Mouse (Mus musculus) neutrophil, adult 5-6 weeks (primary cell): ENCODE measurements around the gene Numbl. TPM values are rescaled to one million over a fixed set of nuclear protein-coding genes. Genes with fewer than 3 reads are reported as not detected.
A peak's percentile ranks its signal among the peaks of the same experiment; 100 is the strongest.

ENCODE experiments used
- ATAC-seq: fragments of 151-379, 151-347 bp; 2 replicates; pipeline ENCODE4 v1.8.0; 2017; ENCODE audit warnings: mild to moderate bottlenecking, moderate TSS enrichment; ENCODE audit not compliant: insufficient number of reproducible peaks, poor library complexity, low FRiP score, severe bottlenecking; ENCODE audit errors: extremely low read depth
- total RNA-seq: library from RNA; stranded (forward); fragments of 200-1000 nt; gene quantifications from 2 replicates; pipeline ENCODE4 v1.2.3, GENCODE M21; 2017

Numbl gene
- total RNA-seq, 1 experiment from 2014 or later, result 2.7 TPM

- peak; percentile 39; the same call in 1 of the 2 replicates for ATAC-seq
Observed at GRCm38 (mm10) chr7:27284865-27285697, 26.8 kb downstream of the Numbl start.

DNA sequence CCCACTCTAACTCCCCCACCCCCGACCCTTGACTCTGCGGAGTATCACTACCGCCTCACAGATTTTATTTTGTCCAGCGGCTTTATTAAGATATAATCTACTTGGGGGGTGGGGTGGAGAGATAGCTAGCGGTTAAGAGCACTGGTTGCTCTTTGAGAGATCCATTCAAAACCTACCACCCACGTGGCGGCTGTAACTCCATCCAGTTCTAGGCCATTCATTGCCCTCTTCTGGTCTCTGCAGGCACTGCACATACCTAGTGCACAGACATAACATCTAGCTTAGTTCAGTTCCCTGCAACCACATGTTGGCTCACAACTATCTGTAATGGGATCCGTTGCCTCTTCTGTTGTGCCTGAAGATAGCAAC lies 27.4 kb downstream of the Numbl start:
- ATAC-seq, result peak; percentile 53; the same call in 1 of the 2 replicates

DNA sequence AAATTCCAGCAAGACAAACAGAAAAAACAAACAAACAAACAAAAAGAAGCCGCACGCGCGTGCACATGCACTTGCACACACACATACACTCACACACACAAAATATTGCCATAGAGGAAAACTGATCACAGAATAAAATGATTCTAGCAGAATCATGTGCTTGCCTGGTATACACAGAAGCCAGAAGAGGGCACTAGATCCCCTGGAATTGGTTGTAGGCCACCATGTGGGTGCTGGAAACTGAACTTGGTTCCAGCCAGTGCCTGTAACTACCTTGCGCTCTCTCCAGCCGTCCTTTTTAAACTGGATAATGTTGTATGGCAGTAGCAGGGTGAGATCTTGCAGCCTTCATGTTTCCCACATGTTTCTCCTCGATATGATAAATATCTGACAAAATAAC lies 30.5 kb downstream of the Numbl start:
- no peak for ATAC-seq

- ATAC-seq, result no peak
Observed at GRCm38 (mm10) chr7:27290555-27290954, 32.3 kb downstream of the Numbl start.

DNA sequence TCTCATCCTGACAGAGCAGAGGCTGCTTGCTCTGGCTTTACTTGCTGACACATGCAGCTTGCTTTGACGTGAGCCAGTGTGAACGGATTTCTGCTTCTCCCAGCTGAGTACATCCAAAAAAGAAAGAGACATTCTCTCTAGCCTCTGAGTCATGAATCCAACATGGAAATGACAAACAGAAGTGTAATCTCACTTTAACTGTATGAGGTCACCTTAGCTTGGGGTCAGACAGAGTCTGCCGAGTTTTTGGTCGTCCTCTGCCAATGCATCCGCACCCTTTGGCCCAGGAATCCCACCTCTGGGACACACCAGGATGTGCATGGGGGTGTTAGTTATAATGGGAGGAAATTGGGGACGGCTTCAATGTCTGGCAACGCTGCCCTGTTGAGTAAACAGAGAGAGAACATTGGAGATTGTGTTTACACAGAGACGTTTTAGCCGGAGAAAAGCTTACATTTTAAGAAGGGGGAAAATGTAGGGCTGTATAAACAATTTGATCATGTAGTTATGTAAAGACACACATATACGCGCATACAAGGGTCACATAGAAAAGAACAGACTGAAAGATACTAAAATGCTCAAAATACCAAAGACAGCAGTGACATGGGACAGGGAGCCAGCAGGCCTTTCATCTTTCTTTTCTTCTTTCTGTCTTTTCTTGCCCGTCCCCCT lies 33.7 kb downstream of the Numbl start:
- ATAC-seq, result no peak

GRCm38 (mm10) chr7:27295956-27296355 lies 37.7 kb downstream of the Numbl start:
- no peak for ATAC-seq

DNA sequence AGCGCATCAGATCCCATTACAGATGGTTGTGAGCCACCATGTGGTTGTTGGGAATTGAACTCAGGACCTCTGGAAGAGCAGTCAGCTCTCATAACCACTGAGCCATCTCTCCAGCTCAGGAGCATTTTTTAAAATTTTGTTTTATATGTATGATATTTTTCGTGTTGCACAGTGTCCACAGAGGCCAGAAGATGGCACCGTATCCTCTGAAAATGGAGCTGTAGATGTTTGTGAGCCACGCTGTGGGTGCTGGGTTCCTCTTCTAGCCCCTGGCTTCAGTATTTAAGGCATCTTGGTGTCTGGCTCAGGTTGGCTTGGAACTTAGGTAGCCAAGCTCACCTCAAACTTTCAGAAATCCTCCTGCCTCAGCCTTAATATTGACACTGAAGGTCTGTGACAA lies 38.3 kb downstream of the Numbl start:
- ATAC-seq, result no peak

DNA sequence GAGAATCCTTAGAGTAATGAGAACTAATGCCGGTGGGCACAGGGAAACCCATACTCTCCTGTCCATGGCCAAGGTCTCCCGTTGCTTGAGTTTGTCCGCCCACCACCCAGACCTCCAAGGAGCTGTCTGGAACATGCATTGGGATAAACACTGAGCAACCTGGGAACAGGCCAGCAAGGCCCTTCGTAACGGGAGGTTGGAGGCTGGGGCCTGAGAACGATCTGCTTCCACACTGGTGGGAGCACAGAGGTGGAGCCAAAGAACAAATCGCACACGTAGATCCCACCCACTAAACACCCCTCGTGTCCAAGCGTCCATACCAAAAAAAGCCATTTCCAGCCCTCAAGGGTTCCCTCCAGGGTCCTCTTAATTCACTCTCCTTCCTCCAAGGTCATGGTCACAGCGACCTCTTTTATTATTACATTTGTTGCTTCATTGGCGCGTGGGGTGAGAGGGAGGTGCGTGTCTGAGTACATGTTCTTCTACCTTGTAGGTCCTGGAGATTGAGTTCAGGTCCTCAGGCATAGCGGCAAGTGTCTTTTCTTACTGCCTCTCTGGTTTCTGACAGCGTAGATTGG lies 39.9 kb downstream of the Numbl start:
- no peak for ATAC-seq

DNA sequence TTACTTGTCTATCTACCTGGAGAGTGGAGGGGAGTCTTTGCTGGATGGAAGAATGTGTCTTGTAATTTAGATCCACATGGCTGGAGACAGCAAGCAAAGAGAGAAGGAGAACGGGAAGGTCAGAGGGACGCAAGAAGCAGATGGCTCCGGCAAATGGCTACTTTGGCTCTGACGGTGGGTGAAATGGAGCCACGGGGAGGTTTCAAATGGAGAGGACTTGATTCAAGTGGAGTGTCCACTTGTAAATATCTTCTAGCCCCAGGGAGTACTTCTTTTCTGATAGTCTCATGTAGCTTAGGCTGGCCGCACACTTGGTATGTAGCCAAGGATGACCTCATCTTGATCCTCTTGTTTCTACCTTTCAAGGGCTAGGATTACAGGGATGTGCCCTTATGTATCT lies 40.6 kb downstream of the Numbl start:
- ATAC-seq, result no peak

DNA sequence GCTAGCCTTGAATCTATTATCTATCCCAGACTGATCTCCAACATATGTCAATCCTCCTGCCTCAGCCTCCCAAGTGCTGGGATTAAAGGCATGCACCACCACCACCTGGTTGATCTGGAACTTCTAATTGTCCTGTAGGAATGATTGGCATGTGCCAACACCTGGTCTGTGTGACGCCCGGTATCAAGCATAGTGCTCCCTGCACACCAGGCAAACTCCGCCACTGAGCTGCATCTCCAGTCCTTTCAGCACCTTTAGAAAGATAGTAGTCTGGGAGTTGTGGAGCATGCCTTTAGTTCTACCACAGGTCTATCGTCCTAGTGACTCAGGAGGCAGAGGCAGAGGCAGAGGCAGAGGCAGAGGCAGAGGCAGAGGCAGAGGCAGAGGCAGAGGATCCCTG lies 42.1 kb downstream of the Numbl start:
- no peak for ATAC-seq

GRCm38 (mm10) chr7:27300801-27301200 lies 42.6 kb downstream of the Numbl start:
- no peak for ATAC-seq

DNA sequence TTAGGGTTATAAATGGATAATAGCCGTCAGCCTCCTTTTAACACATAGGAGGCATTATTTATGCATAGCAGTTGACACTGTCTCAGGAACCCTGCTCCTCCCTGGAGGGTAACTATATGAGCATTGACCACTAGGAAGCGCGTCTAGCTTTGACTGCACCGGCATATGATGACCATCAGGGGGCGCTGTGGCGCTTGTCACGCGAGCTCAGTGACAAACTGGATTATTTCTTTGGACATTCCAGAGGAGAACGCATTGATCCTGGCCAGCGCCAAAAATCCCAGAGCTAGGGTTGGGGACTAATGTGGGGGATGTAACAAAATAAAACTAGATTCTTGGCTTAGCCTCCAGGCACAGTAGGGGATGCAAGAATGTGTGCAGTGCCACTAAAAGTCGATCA lies 43.9 kb downstream of the Numbl start:
- peak; percentile 49; the same call in 1 of the 2 replicates for ATAC-seq

DNA sequence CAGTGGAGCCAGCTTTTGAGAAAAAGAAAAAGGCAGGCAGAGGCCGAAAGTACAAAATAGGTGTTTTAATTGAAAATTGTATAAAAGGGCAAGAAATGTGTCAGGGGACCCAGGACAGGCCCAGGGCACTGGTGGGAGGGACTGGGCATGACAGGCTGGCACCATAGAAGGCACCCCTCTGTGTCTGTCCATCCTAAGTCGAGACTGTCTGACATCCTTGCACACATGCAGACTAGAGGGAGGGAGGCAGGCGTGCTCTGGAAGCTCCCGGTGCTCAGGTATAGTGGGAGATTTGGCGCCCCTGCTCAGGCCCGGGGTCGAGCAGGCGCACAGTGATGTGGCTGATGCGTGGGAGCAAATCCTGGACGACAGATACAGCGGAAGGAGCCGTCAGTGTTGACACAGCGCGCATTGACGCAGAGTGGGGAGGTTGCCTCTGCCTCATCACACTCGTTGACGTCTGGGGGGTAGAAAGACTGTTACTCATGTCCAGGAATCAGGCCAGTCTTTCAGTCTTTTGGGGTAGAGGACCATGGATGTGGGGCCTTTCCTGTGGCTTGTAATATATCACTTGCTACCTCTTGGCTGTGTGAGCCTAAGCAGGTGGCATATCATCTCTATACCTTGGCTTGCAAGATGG lies 47.0 kb downstream of the Numbl start:
- no peak for ATAC-seq

GRCm38 (mm10) chr7:27306161-27307160 lies 48.2 kb downstream of the Numbl start:
- ATAC-seq, result no peak

DNA sequence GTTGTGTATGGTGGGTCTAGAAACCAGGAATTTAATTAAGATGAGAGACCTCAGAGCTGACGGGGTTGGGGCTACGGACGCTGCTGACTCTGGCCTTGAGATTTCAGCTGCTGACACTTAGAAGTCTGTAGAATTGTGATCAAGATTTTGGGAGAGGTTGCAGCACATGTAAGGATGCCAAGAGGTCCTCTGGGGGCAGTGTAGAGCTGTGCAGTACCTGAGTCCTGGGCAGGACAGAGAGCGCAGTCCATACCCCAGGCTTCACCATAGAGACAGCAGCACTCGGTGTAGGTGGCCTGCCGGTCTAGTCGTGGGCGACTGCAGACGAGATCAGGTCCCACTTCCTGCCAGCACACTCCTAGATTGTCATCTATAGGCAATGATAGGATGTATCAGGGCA lies 49.3 kb downstream of the Numbl start:
- ATAC-seq, result no peak

DNA sequence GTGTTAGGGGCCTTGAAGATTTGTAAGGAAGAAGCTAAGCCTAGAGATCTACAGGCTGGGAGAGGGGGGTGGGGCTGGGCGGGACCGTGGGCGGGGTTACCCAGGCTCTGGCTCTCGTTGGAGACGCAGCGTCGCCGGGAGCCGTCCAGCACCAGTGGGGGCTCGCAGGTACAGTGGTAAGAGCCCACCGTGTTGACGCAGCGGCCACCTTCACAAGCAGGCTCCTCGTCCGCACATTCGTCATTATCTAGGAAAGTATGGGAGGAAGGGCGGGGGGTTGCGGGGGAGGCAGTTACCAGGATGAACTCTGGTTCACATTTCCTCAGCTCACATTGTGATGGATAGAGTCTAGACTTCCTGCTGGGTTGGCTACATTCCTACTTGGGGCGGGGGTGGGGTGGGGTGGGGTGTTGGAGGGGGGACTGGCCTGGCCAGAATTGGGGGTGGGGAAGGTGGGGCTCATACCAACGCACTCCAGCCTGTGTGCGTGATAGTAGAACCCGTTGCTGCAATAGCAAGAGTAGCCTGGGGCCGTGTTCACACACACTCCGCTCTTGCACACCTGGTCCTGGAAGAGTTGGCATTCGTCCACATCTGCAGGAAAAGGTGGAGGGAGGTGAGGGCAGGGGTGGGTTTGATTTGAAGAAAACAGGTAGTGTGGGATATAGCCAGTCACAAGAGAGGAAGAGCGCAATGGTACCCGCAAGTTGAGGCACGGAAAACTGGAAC lies 50.8 kb downstream of the Numbl start:
- no peak for ATAC-seq

DNA sequence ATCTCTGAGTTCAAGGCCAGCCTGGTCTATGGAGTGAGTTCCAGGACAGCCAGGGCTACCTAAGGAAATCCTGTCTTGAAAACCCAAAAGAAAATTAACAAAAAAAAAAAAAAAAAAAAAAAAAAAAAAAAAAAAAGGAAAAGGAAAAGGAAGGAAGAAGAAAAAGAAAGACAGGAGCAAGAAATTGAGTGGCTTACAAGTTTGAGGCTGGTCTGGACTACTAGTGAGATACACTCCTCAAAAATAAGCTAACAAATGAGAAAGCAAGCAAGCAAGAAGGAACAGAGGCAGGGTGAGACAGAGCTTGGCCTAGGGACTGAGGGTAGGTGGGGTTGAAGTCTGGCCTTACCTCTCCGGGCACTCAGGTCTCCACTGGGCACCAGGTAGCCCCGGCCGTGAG lies 51.6 kb downstream of the Numbl start:
- no peak for ATAC-seq

DNA sequence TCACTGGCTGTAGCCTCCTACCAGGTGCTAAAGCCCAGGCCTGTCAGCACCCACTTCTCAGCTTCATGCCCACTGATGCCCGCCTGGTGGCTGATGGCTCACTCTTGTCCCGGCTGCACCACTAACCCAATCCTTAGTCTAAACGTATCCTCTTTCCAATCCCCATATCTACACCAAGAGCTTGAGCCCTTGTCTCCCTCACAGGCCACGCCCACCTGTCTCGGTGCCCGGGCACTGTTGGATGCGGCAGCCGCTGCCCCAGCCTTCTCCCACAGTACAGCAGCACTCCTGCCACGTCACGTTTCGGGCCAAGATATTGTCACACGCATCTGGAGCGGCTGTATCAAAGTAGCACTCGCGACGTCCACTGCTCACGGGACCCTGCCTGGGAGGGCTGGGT lies 52.1 kb downstream of the Numbl start:
- ATAC-seq, result no peak
